9 mouse cellular contexts compared by ENCODE assay signal in the genomic region with DNA sequence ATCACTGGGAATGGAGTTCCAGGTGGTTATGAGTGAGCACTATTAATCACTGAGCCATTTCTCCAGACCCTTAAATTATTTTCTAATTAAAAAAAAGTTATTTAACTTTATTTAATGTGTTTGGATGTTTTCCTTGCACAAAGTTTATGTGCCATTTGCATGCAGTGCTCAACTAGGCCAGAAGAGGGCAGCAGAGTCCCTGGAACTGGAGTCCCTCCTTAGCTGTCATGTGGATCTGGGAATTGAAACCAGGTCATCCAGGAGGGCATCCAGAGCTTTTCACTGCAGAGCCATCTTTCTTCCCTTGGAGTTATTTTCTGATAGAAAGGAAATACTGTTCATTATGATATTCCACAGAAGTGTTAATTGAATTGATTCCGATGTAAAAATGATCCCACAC.
A peak's percentile ranks its signal among the peaks of the same experiment; 100 is the strongest.
DNase-seq lines count a peak whose midpoint lies in the region; ATAC-seq and TF ChIP-seq lines count a peak whose summit lies in the region.
"Had no signal": no experiment of that assay in that cellular context is flagged by ENCODE, and none has a peak within 500 bp of the region (broad histone marks: within the 10 kb centered on the region; RNA-seq: fewer than 3 reads in every experiment).

No protein-coding gene starts in this region.

- no peak overlapping the region for H3K9ac ChIP-seq in hindbrain, embryonic 11.5 days (ENCODE audit: low read depth, low read length)
- H3K9ac ChIP-seq in hindbrain, embryonic 13.5 days: no peak overlapping the region

- TF ChIP-seq CTCF in left cerebral cortex, adult 2 months (IDR thresholded peaks at IDR 0.05): peak; percentile 82

- no peaks in the 10 kb centered on the region for H3K36me3 ChIP-seq in hindbrain, embryonic 11.5 days (ENCODE audit: control insufficient read depth, insufficient read depth, low read length)
- H3K36me3 ChIP-seq in hindbrain, embryonic 13.5 days: no peaks in the 10 kb centered on the region

- DNase-seq in hindbrain, embryonic 11.5 days (ENCODE audit: low spot score): peak; percentile 77
- DNase-seq in CD8-positive naive resting alpha-beta T cell, adult 2 months (ENCODE audit: low read depth in 2 of 2, low spot score in 2 of 2): peak; percentile 35 to 57
- peak; percentile 80 for DNase-seq in adrenal gland, postnatal 14 days
- peak; percentile 32 to 40 for DNase-seq in frontal cortex, postnatal 36 days (ENCODE audit: low spot score in 2 of 2)
- peak; percentile 22 to 42 for DNase-seq in left cerebral cortex, adult 2 months (ENCODE audit: extremely low spot score in 1 of 2, low spot score in 2 of 2)
- DNase-seq in ovary, postnatal 14 days (ENCODE audit: low spot score): peak; percentile 50
- peak; percentile 86 for DNase-seq in thymus, postnatal 4 days

- WGBS in hindbrain, embryonic 11.5 days: 100% methylated on average over 1 of the region's 1 CpGs
- WGBS in hindbrain, embryonic 13.5 days: 98% methylated on average over 1 of the region's 1 CpGs

- H3K4me2 ChIP-seq in hindbrain, embryonic 11.5 days (replicated peaks; ENCODE audit: low read depth, low read length): no peak overlapping the region
- no peak overlapping the region for H3K4me2 ChIP-seq in hindbrain, embryonic 13.5 days

- H3K9me3 ChIP-seq in hindbrain, embryonic 11.5 days (ENCODE audit: control insufficient read depth, low read length): no peaks in the 10 kb centered on the region
- H3K9me3 ChIP-seq in hindbrain, embryonic 13.5 days: no peaks in the 10 kb centered on the region

- ATAC-seq in hindbrain, embryonic 11.5 days (ENCODE audit: low FRiP score): no peak
- ATAC-seq in hindbrain, embryonic 13.5 days (ENCODE audit: low FRiP score): no peak

- H3K4me3 ChIP-seq in hindbrain, embryonic 11.5 days (ENCODE audit: low read depth, low read length): no peak overlapping the region
- H3K4me3 ChIP-seq in hindbrain, embryonic 13.5 days: no peak overlapping the region
- H3K4me3 ChIP-seq in left cerebral cortex, adult 2 months: no peak overlapping the region
- H3K4me3 ChIP-seq: erythroblast, embryonic 14.5 days had no signal

- no peaks in the 10 kb centered on the region for H3K27me3 ChIP-seq in hindbrain, embryonic 11.5 days (ENCODE audit: control insufficient read depth, insufficient read depth, low read length)
- no peaks in the 10 kb centered on the region for H3K27me3 ChIP-seq in hindbrain, embryonic 13.5 days

- H3K4me1 ChIP-seq in hindbrain, embryonic 11.5 days (replicated peaks; ENCODE audit: control insufficient read depth, insufficient read depth, low read length): no peaks in the 10 kb centered on the region
- peaks cover 13% of the 10 kb centered on the region for H3K4me1 ChIP-seq in hindbrain, embryonic 13.5 days (replicated peaks)

- no peak overlapping the region for H3K27ac ChIP-seq in hindbrain, embryonic 11.5 days (ENCODE audit: low read depth, low read length)
- H3K27ac ChIP-seq in hindbrain, embryonic 13.5 days: no peak overlapping the region
- H3K27ac ChIP-seq in left cerebral cortex, adult 2 months: no peak overlapping the region

- intact Hi-C loops in left cerebral cortex, adult 2 months (cut with DNase I): loop anchor here (5.0 kb wide), 3 partner anchors 256 to 1161 kb away; no protein-coding TSS in a partner anchor

Comparison
In these comparisons a context has a peak if more than half of its experiments do, and no peak if none do; other contexts are left out.
1. DNase-seq: peak in every context shown above with its lines; median percentile 86 in thymus, postnatal 4 days; 80 in adrenal gland, postnatal 14 days; 77 in hindbrain, embryonic 11.5 days; 50 in ovary, postnatal 14 days; 46 in CD8-positive naive resting alpha-beta T cell, adult 2 months; 36 in frontal cortex, postnatal 36 days; 32 in left cerebral cortex, adult 2 months.